Mouse (Mus musculus): ENCODE data around the gene Tuba3b. TPM values are rescaled to one million over a fixed set of nuclear protein-coding genes. Genes with fewer than 3 reads are reported as not detected.

The Tuba3b gene
- polyA plus RNA-seq, 1 experiment: 1,453 TPM

GRCm38 (mm10) chr6:145607746-145608145, 7.8 kb upstream of the Tuba3b start:
- Histone ChIP-seq H3K4me1 (ENCODE audit: control insufficient read depth, insufficient read depth, low read length) (no peaks in the 10 kb centered on the region), H3K27me3 (ENCODE audit: control insufficient read depth, insufficient read depth, low read length) (no peaks in the 10 kb centered on the region), H3K27ac (ENCODE audit: control insufficient read depth, insufficient read depth, low read depth, low read length) (no peak overlapping the region), H3K36me3 (ENCODE audit: control insufficient read depth, insufficient read depth, low read length) (no peaks in the 10 kb centered on the region), H3K4me3 (ENCODE audit: control insufficient read depth, low read depth, low read length) (no peak overlapping the region)
- no peak for TF ChIP-seq CTCF (IDR thresholded peaks at IDR 0.05; ENCODE audit: control insufficient read depth, insufficient read depth, insufficient replicate concordance, low read depth, low read length)
- TF ChIP-seq POLR2A (IDR thresholded peaks at IDR 0.05; ENCODE audit: control insufficient read depth, low read depth, low read length): no peak

GRCm38 (mm10) chr6:145608693-145609092, 6.9 kb upstream of the Tuba3b start:
- Histone ChIP-seq H3K27me3 (ENCODE audit: control insufficient read depth, insufficient read depth, low read length) (no peaks in the 10 kb centered on the region), H3K4me1 (ENCODE audit: control insufficient read depth, insufficient read depth, low read length) (no peaks in the 10 kb centered on the region), H3K27ac (ENCODE audit: control insufficient read depth, insufficient read depth, low read depth, low read length) (no peak overlapping the region)

GRCm38 (mm10) chr6:145610901-145611300, 4.7 kb upstream of the Tuba3b start:
- no peaks in the 10 kb centered on the region for H3K27me3 ChIP-seq (ENCODE audit: control insufficient read depth, insufficient read depth, low read length)
- H3K36me3 ChIP-seq (ENCODE audit: control insufficient read depth, insufficient read depth, low read length): no peaks in the 10 kb centered on the region
- TF ChIP-seq CTCF (IDR thresholded peaks at IDR 0.05; ENCODE audit: control insufficient read depth, insufficient read depth, insufficient replicate concordance, low read depth, low read length) (no peak), POLR2A (IDR thresholded peaks at IDR 0.05; ENCODE audit: control insufficient read depth, low read depth, low read length) (no peak)
- H3K27ac ChIP-seq (ENCODE audit: control insufficient read depth, insufficient read depth, low read depth, low read length): no peak overlapping the region
- H3K4me1 ChIP-seq (ENCODE audit: control insufficient read depth, insufficient read depth, low read length): peaks cover 7% of the 10 kb centered on the region
- no peak overlapping the region for H3K4me3 ChIP-seq (ENCODE audit: control insufficient read depth, low read depth, low read length)

More at GRCm38 (mm10) chr6:145608693-145609092, 6.9 kb upstream of the Tuba3b start:
- TF ChIP-seq POLR2A (IDR thresholded peaks at IDR 0.05; ENCODE audit: control insufficient read depth, low read depth, low read length) (no peak), CTCF (IDR thresholded peaks at IDR 0.05; ENCODE audit: control insufficient read depth, insufficient read depth, insufficient replicate concordance, low read depth, low read length) (no peak)
- Histone ChIP-seq H3K36me3 (ENCODE audit: control insufficient read depth, insufficient read depth, low read length) (no peaks in the 10 kb centered on the region), H3K4me3 (ENCODE audit: control insufficient read depth, low read depth, low read length) (no peak overlapping the region)

- H3K27me3 ChIP-seq (ENCODE audit: control insufficient read depth, insufficient read depth, low read length): no peaks in the 10 kb centered on the region
Observed at GRCm38 (mm10) chr6:145612611-145613010, 2.9 kb upstream of the Tuba3b start.

GRCm38 (mm10) chr6:145614219-145614618, 1.3 kb upstream of the Tuba3b start, which contains the start of gene Lmntd1:
Gene Lmntd1, minus strand, starts transcription at chr6:145614319.
- Histone ChIP-seq H3K4me3 (ENCODE audit: control insufficient read depth, low read depth, low read length) (peak within 1 kb of the TSS; percentile 49), H3K27me3 (ENCODE audit: control insufficient read depth, insufficient read depth, low read length) (no peaks in the 10 kb centered on the region), H3K4me1 (ENCODE audit: control insufficient read depth, insufficient read depth, low read length) (peaks cover 7% of the 10 kb centered on the region), H3K27ac (ENCODE audit: control insufficient read depth, insufficient read depth, low read depth, low read length) (no peak within 1 kb of the TSS), H3K36me3 (ENCODE audit: control insufficient read depth, insufficient read depth, low read length) (no peaks in the 10 kb centered on the region)
- no peak for TF ChIP-seq POLR2A (IDR thresholded peaks at IDR 0.05; ENCODE audit: control insufficient read depth, low read depth, low read length)
- TF ChIP-seq CTCF (IDR thresholded peaks at IDR 0.05; ENCODE audit: control insufficient read depth, insufficient read depth, insufficient replicate concordance, low read depth, low read length): no peak

More at GRCm38 (mm10) chr6:145612611-145613010, 2.9 kb upstream of the Tuba3b start:
- H3K36me3 ChIP-seq (ENCODE audit: control insufficient read depth, insufficient read depth, low read length): no peaks in the 10 kb centered on the region
- H3K27ac ChIP-seq (ENCODE audit: control insufficient read depth, insufficient read depth, low read depth, low read length): no peak overlapping the region
- H3K4me3 ChIP-seq (ENCODE audit: control insufficient read depth, low read depth, low read length): no peak overlapping the region
- H3K4me1 ChIP-seq (ENCODE audit: control insufficient read depth, insufficient read depth, low read length): peaks cover 7% of the 10 kb centered on the region
- TF ChIP-seq CTCF (IDR thresholded peaks at IDR 0.05; ENCODE audit: control insufficient read depth, insufficient read depth, insufficient replicate concordance, low read depth, low read length): no peak
- no peak for TF ChIP-seq POLR2A (IDR thresholded peaks at IDR 0.05; ENCODE audit: control insufficient read depth, low read depth, low read length)

- no peak for TF ChIP-seq CTCF (IDR thresholded peaks at IDR 0.05; ENCODE audit: control insufficient read depth, insufficient read depth, insufficient replicate concordance, low read depth, low read length)
- no peak for TF ChIP-seq POLR2A (IDR thresholded peaks at IDR 0.05; ENCODE audit: control insufficient read depth, low read depth, low read length)
- peak overlapping the region; percentile 93 for H3K27ac ChIP-seq (ENCODE audit: control insufficient read depth, insufficient read depth, low read depth, low read length)
- no peaks in the 10 kb centered on the region for H3K27me3 ChIP-seq (ENCODE audit: control insufficient read depth, insufficient read depth, low read length)
- peaks cover 7% of the 10 kb centered on the region for H3K4me1 ChIP-seq (ENCODE audit: control insufficient read depth, insufficient read depth, low read length)
- peak overlapping the region; percentile 93 for H3K4me3 ChIP-seq (ENCODE audit: control insufficient read depth, low read depth, low read length)
- no peaks in the 10 kb centered on the region for H3K36me3 ChIP-seq (ENCODE audit: control insufficient read depth, insufficient read depth, low read length)
Observed at GRCm38 (mm10) chr6:145616402-145617229, 1.1 kb downstream of the Tuba3b start.

GRCm38 (mm10) chr6:145623141-145623540, 7.6 kb downstream of the Tuba3b start:
- Histone ChIP-seq H3K36me3 (ENCODE audit: control insufficient read depth, insufficient read depth, low read length) (no peaks in the 10 kb centered on the region), H3K27me3 (ENCODE audit: control insufficient read depth, insufficient read depth, low read length) (no peaks in the 10 kb centered on the region), H3K27ac (ENCODE audit: control insufficient read depth, insufficient read depth, low read depth, low read length) (no peak overlapping the region), H3K4me1 (ENCODE audit: control insufficient read depth, insufficient read depth, low read length) (no peaks in the 10 kb centered on the region), H3K4me3 (ENCODE audit: control insufficient read depth, low read depth, low read length) (no peak overlapping the region)
- TF ChIP-seq POLR2A (IDR thresholded peaks at IDR 0.05; ENCODE audit: control insufficient read depth, low read depth, low read length) (no peak), CTCF (IDR thresholded peaks at IDR 0.05; ENCODE audit: control insufficient read depth, insufficient read depth, insufficient replicate concordance, low read depth, low read length) (no peak)
